Mouse (Mus musculus): ENCODE results near the gene Map2k1. TPM values are rescaled to one million over a fixed set of nuclear protein-coding genes. Genes with fewer than 3 reads are reported as not detected.

Map2k1 gene
- polyA plus RNA-seq, 1 experiment: 109 TPM

DNA sequence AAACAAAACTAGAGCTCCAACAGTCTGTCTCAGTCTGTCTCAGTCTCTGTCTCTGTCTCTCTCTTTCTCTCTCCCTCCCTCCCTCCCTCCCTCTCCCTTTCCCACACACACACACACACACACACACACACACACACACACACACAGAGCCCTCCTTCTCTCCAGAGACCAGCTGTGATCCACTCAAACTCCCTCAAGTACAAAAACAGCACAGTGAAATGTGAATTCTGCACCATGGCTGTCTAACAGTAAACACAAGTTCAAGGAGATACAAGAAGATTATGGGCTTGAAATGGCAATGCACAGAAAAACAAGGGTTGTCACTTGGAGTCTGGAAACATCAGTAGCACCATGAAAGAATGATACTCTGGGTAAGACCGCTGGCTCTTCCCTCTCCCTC is 34.1 kb downstream of the Map2k1 start:
- WGBS: 96% methylated on average over 1 of the region's 1 CpGs
- Histone ChIP-seq H3K4me1 (ENCODE audit: control insufficient read depth, insufficient read depth, low read length) (no peaks in the 10 kb centered on the region), H3K4me3 (replicated peaks; ENCODE audit: insufficient read depth, low read depth, low read length) (no peak overlapping the region), H3K27me3 (ENCODE audit: control insufficient read depth, insufficient read depth, low read length) (no peaks in the 10 kb centered on the region), H3K27ac (ENCODE audit: insufficient read depth, low read length) (no peak overlapping the region)
- no peak for DNase-seq
- TF ChIP-seq POLR2A (IDR thresholded peaks at IDR 0.05; ENCODE audit: borderline replicate concordance, insufficient read depth, low read length): no peak

GRCm38 (mm10) chr9:64217887-64218286 is 35.5 kb downstream of the Map2k1 start:
- Histone ChIP-seq H3K27ac (ENCODE audit: insufficient read depth, low read length) (no peak overlapping the region), H3K4me3 (replicated peaks; ENCODE audit: insufficient read depth, low read depth, low read length) (no peak overlapping the region), H3K27me3 (ENCODE audit: control insufficient read depth, insufficient read depth, low read length) (no peaks in the 10 kb centered on the region), H3K4me1 (ENCODE audit: control insufficient read depth, insufficient read depth, low read length) (no peaks in the 10 kb centered on the region)
- TF ChIP-seq POLR2A (IDR thresholded peaks at IDR 0.05; ENCODE audit: borderline replicate concordance, insufficient read depth, low read length): no peak
- TF ChIP-seq CTCF (IDR thresholded peaks at IDR 0.05; ENCODE audit: borderline replicate concordance, insufficient read depth, low read depth, low read length): no peak
- no peak for DNase-seq

GRCm38 (mm10) chr9:64216641-64217040 is 36.8 kb downstream of the Map2k1 start:
- TF ChIP-seq POLR2A (IDR thresholded peaks at IDR 0.05; ENCODE audit: borderline replicate concordance, insufficient read depth, low read length) (no peak), CTCF (IDR thresholded peaks at IDR 0.05; ENCODE audit: borderline replicate concordance, insufficient read depth, low read depth, low read length) (no peak)
- Histone ChIP-seq H3K27ac (ENCODE audit: insufficient read depth, low read length) (no peak overlapping the region), H3K27me3 (ENCODE audit: control insufficient read depth, insufficient read depth, low read length) (no peaks in the 10 kb centered on the region), H3K4me1 (ENCODE audit: control insufficient read depth, insufficient read depth, low read length) (no peaks in the 10 kb centered on the region), H3K4me3 (replicated peaks; ENCODE audit: insufficient read depth, low read depth, low read length) (no peak overlapping the region)
- DNase-seq: no peak
- 93% methylated on average over 2 of the region's 2 CpGs for WGBS

DNA sequence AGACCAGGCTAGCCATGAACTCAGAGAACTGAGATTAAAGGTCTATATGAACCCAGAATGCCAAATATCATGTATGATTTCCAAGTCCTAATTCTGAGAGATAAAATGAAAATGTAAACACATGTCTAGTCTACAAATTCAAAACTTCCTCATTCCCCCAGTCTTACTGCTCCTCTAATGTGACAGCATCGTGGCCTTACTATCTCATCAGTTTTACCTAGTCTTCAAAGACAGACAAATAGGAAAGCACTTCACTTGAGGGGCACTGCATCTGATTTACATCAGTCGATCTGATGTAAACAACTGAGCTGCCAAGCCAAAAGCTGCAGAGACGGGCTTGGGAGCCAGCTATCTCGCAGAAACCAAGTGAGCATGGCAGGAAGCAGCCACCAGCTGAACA is 37.3 kb downstream of the Map2k1 start:
- no peak for DNase-seq
- TF ChIP-seq CTCF (IDR thresholded peaks at IDR 0.05; ENCODE audit: borderline replicate concordance, insufficient read depth, low read depth, low read length): no peak
- no peak for TF ChIP-seq POLR2A (IDR thresholded peaks at IDR 0.05; ENCODE audit: borderline replicate concordance, insufficient read depth, low read length)
- no peak overlapping the region for H3K27ac ChIP-seq (ENCODE audit: insufficient read depth, low read length)
- no peaks in the 10 kb centered on the region for H3K27me3 ChIP-seq (ENCODE audit: control insufficient read depth, insufficient read depth, low read length)
- no peak overlapping the region for H3K4me3 ChIP-seq (replicated peaks; ENCODE audit: insufficient read depth, low read depth, low read length)
- no peaks in the 10 kb centered on the region for H3K4me1 ChIP-seq (ENCODE audit: control insufficient read depth, insufficient read depth, low read length)
- WGBS: 32% methylated on average over 4 of the region's 4 CpGs

DNA sequence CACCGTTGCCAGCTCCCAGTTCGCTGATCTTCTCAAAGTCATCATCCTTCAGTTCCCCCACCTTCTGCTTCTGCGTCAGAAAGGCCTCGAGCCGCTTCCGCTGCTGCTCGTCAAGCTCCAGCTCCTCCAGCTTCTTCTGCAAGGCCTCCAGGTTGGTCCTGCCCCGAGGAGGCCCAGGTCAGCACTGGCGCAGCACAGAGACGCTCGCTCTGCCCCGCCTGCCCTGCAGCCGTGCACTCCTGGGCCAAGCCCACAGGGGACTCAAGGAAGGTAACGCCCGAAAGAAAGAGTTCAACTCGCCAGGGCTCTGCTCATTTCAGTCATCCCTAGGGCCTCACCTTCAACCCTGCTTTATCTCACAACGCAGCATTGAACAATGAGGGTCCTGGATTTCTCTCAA is 39.0 kb downstream of the Map2k1 start:
- H3K27ac ChIP-seq (ENCODE audit: insufficient read depth, low read length): no peak overlapping the region
- no peaks in the 10 kb centered on the region for H3K27me3 ChIP-seq (ENCODE audit: control insufficient read depth, insufficient read depth, low read length)
- WGBS: 88% methylated on average over 17 of the region's 17 CpGs
- H3K4me1 ChIP-seq (ENCODE audit: control insufficient read depth, insufficient read depth, low read length): no peaks in the 10 kb centered on the region
- TF ChIP-seq POLR2A (IDR thresholded peaks at IDR 0.05; ENCODE audit: borderline replicate concordance, insufficient read depth, low read length): no peak
- no peak for TF ChIP-seq CTCF (IDR thresholded peaks at IDR 0.05; ENCODE audit: borderline replicate concordance, insufficient read depth, low read depth, low read length)
- DNase-seq: no peak
- no peak overlapping the region for H3K4me3 ChIP-seq (replicated peaks; ENCODE audit: insufficient read depth, low read depth, low read length)

- DNase-seq: no peak
These were observed 45.8 kb downstream of the Map2k1 start for GRCm38 (mm10) chr9:64207509-64208084.

GRCm38 (mm10) chr9:64202866-64203265 is 50.6 kb downstream of the Map2k1 start:
- no peak for DNase-seq
- Histone ChIP-seq H3K4me3 (replicated peaks; ENCODE audit: insufficient read depth, low read depth, low read length) (no peak overlapping the region), H3K27me3 (ENCODE audit: control insufficient read depth, insufficient read depth, low read length) (no peaks in the 10 kb centered on the region), H3K27ac (ENCODE audit: insufficient read depth, low read length) (no peak overlapping the region), H3K4me1 (ENCODE audit: control insufficient read depth, insufficient read depth, low read length) (no peaks in the 10 kb centered on the region)
- TF ChIP-seq POLR2A (IDR thresholded peaks at IDR 0.05; ENCODE audit: borderline replicate concordance, insufficient read depth, low read length): no peak
- no peak for TF ChIP-seq CTCF (IDR thresholded peaks at IDR 0.05; ENCODE audit: borderline replicate concordance, insufficient read depth, low read depth, low read length)

More at GRCm38 (mm10) chr9:64207509-64208084, 45.8 kb downstream of the Map2k1 start:
- no peak overlapping the region for H3K4me3 ChIP-seq (replicated peaks; ENCODE audit: insufficient read depth, low read depth, low read length)
- no peak overlapping the region for H3K27ac ChIP-seq (ENCODE audit: insufficient read depth, low read length)
- no peaks in the 10 kb centered on the region for H3K27me3 ChIP-seq (ENCODE audit: control insufficient read depth, insufficient read depth, low read length)
- no peak for TF ChIP-seq CTCF (IDR thresholded peaks at IDR 0.05; ENCODE audit: borderline replicate concordance, insufficient read depth, low read depth, low read length)
- no peak for TF ChIP-seq POLR2A (IDR thresholded peaks at IDR 0.05; ENCODE audit: borderline replicate concordance, insufficient read depth, low read length)
- no peaks in the 10 kb centered on the region for H3K4me1 ChIP-seq (ENCODE audit: control insufficient read depth, insufficient read depth, low read length)
- 67% methylated on average over 3 of the region's 3 CpGs for WGBS

- DNase-seq: no peak
These were observed 51.1 kb downstream of the Map2k1 start for GRCm38 (mm10) chr9:64202331-64202730.

More at GRCm38 (mm10) chr9:64202331-64202730, 51.1 kb downstream of the Map2k1 start:
- Histone ChIP-seq H3K27me3 (ENCODE audit: control insufficient read depth, insufficient read depth, low read length) (no peaks in the 10 kb centered on the region), H3K4me1 (ENCODE audit: control insufficient read depth, insufficient read depth, low read length) (no peaks in the 10 kb centered on the region), H3K4me3 (replicated peaks; ENCODE audit: insufficient read depth, low read depth, low read length) (no peak overlapping the region), H3K27ac (ENCODE audit: insufficient read depth, low read length) (no peak overlapping the region)
- TF ChIP-seq CTCF (IDR thresholded peaks at IDR 0.05; ENCODE audit: borderline replicate concordance, insufficient read depth, low read depth, low read length) (no peak), POLR2A (IDR thresholded peaks at IDR 0.05; ENCODE audit: borderline replicate concordance, insufficient read depth, low read length) (no peak)
